Mouse (Mus musculus): Measurements from ENCODE around the gene Sntg2. TPM values are rescaled to one million over a fixed set of nuclear protein-coding genes. Genes with fewer than 3 reads are reported as not detected.
A peak's percentile ranks its signal among the peaks of the same experiment; 100 is the strongest.

Gene Sntg2
- total RNA-seq, 1 experiment: not detected

- H3K4me3 ChIP-seq (ENCODE audit: insufficient read depth in 1 of 2, low read depth in 1 of 2, low read length in 2 of 2, poor library complexity in 1 of 2, severe bottlenecking in 1 of 2): no peak overlapping the region
- no peak overlapping the region for H3K9ac ChIP-seq (ENCODE audit: insufficient read depth, low read depth, low read length, poor library complexity, severe bottlenecking)
- H3K36me3 ChIP-seq (ENCODE audit: control insufficient read depth, insufficient read depth, low read length, poor library complexity, severe bottlenecking): no peaks in the 10 kb centered on the region
- H3K27ac ChIP-seq (ENCODE audit: insufficient read depth, low read depth, low read length, poor library complexity, severe bottlenecking): no peak overlapping the region
- H3K4me1 ChIP-seq (ENCODE audit: control insufficient read depth in 2 of 2, insufficient read depth in 2 of 2, low read length in 2 of 2, poor library complexity in 1 of 2): no peaks in the 10 kb centered on the region
- in situ Hi-C loops (cut with MboI; ENCODE audit: low sequenced_read_pairs in 2 of 2, unreplicated experiment in 2 of 2): no loop called here
- no peaks in the 10 kb centered on the region for H3K9me3 ChIP-seq (ENCODE audit: control insufficient read depth, insufficient read depth, low read depth, low read length)
- TF ChIP-seq MAFK (IDR thresholded peaks at IDR 0.05; ENCODE audit: insufficient read depth, low read depth, low read length): no peak
- no peak for TF ChIP-seq ZNF384 (IDR thresholded peaks at IDR 0.05; ENCODE audit: low read depth, low read length)
- TF ChIP-seq HCFC1 (IDR thresholded peaks at IDR 0.05; ENCODE audit: borderline replicate concordance, insufficient read depth, low read length): no peak
- TF ChIP-seq ZC3H11A (IDR thresholded peaks at IDR 0.05; ENCODE audit: borderline replicate concordance, low read depth, low read length): no peak
- TF ChIP-seq CHD2 (IDR thresholded peaks at IDR 0.05; ENCODE audit: low read depth, low read length): no peak
- DNase-seq (ENCODE audit: low read depth, low spot score): no peak
Observed at GRCm38 (mm10) chr12:30400114-30400513, 26.9 kb upstream of the Sntg2 start.

GRCm38 (mm10) chr12:30372293-30372692, 882 bp downstream of the Sntg2 start:
- no peak overlapping the region for H3K27ac ChIP-seq (ENCODE audit: insufficient read depth, low read depth, low read length, poor library complexity, severe bottlenecking)

GRCm38 (mm10) chr12:30369786-30370185, 3.4 kb downstream of the Sntg2 start:
- Histone ChIP-seq H3K4me1 (ENCODE audit: control insufficient read depth in 2 of 2, insufficient read depth in 2 of 2, low read length in 2 of 2, poor library complexity in 1 of 2) (peaks cover 0 to 4% of the 10 kb centered on the region in 2 experiments; a peak in 1 of 4 replicates), H3K9me3 (ENCODE audit: control insufficient read depth, insufficient read depth, low read depth, low read length) (no peaks in the 10 kb centered on the region), H3K9ac (ENCODE audit: insufficient read depth, low read depth, low read length, poor library complexity, severe bottlenecking) (no peak overlapping the region), H3K36me3 (ENCODE audit: control insufficient read depth, insufficient read depth, low read length, poor library complexity, severe bottlenecking) (no peaks in the 10 kb centered on the region), H3K4me3 (ENCODE audit: insufficient read depth in 1 of 2, low read depth in 1 of 2, low read length in 2 of 2, poor library complexity in 1 of 2, severe bottlenecking in 1 of 2) (no peak overlapping the region), H3K27ac (ENCODE audit: insufficient read depth, low read depth, low read length, poor library complexity, severe bottlenecking) (no peak overlapping the region)
- TF ChIP-seq CHD2 (IDR thresholded peaks at IDR 0.05; ENCODE audit: low read depth, low read length) (no peak), ZC3H11A (IDR thresholded peaks at IDR 0.05; ENCODE audit: borderline replicate concordance, low read depth, low read length) (0 out of 2 replicates have a peak, but pooled peaks have one; percentile 23)
- in situ Hi-C loops (cut with MboI; ENCODE audit: low sequenced_read_pairs in 2 of 2, unreplicated experiment in 2 of 2): no loop called here
- peak; percentile 51 for DNase-seq (ENCODE audit: low read depth, low spot score)

More at GRCm38 (mm10) chr12:30372293-30372692, 882 bp downstream of the Sntg2 start:
- no peaks in the 10 kb centered on the region for H3K9me3 ChIP-seq (ENCODE audit: control insufficient read depth, insufficient read depth, low read depth, low read length)
- no peak for DNase-seq (ENCODE audit: low read depth, low spot score)
- H3K9ac ChIP-seq (ENCODE audit: insufficient read depth, low read depth, low read length, poor library complexity, severe bottlenecking): no peak overlapping the region
- no peaks in the 10 kb centered on the region for H3K36me3 ChIP-seq (ENCODE audit: control insufficient read depth, insufficient read depth, low read length, poor library complexity, severe bottlenecking)
- H3K4me1 ChIP-seq (ENCODE audit: control insufficient read depth in 2 of 2, insufficient read depth in 2 of 2, low read length in 2 of 2, poor library complexity in 1 of 2): peaks cover 0 to 4% of the 10 kb centered on the region in 2 experiments; a peak in 1 of 4 replicates
- in situ Hi-C loops (cut with MboI; ENCODE audit: low sequenced_read_pairs in 2 of 2, unreplicated experiment in 2 of 2): no loop called here
- no peak for TF ChIP-seq HCFC1 (IDR thresholded peaks at IDR 0.05; ENCODE audit: borderline replicate concordance, insufficient read depth, low read length)
- TF ChIP-seq MAFK (IDR thresholded peaks at IDR 0.05; ENCODE audit: insufficient read depth, low read depth, low read length): no peak
- TF ChIP-seq ZNF384 (IDR thresholded peaks at IDR 0.05; ENCODE audit: low read depth, low read length): no peak
- H3K4me3 ChIP-seq (ENCODE audit: insufficient read depth in 1 of 2, low read depth in 1 of 2, low read length in 2 of 2, poor library complexity in 1 of 2, severe bottlenecking in 1 of 2): no peak overlapping the region; a peak in 1 of 4 replicates

- Histone ChIP-seq H3K9ac (ENCODE audit: insufficient read depth, low read depth, low read length, poor library complexity, severe bottlenecking) (no peak overlapping the region), H3K9me3 (ENCODE audit: control insufficient read depth, insufficient read depth, low read depth, low read length) (no peaks in the 10 kb centered on the region), H3K4me1 (ENCODE audit: control insufficient read depth in 2 of 2, insufficient read depth in 2 of 2, low read length in 2 of 2, poor library complexity in 1 of 2) (peaks cover 0 to 4% of the 10 kb centered on the region in 2 experiments; a peak in 1 of 4 replicates), H3K4me3 (ENCODE audit: insufficient read depth in 1 of 2, low read depth in 1 of 2, low read length in 2 of 2, poor library complexity in 1 of 2, severe bottlenecking in 1 of 2) (no peak overlapping the region), H3K27ac (ENCODE audit: insufficient read depth, low read depth, low read length, poor library complexity, severe bottlenecking) (no peak overlapping the region), H3K36me3 (ENCODE audit: control insufficient read depth, insufficient read depth, low read length, poor library complexity, severe bottlenecking) (no peaks in the 10 kb centered on the region)
- TF ChIP-seq ZNF384 (IDR thresholded peaks at IDR 0.05; ENCODE audit: low read depth, low read length) (no peak), ZC3H11A (IDR thresholded peaks at IDR 0.05; ENCODE audit: borderline replicate concordance, low read depth, low read length) (no peak), MAFK (IDR thresholded peaks at IDR 0.05; ENCODE audit: insufficient read depth, low read depth, low read length) (no peak), CHD2 (IDR thresholded peaks at IDR 0.05; ENCODE audit: low read depth, low read length) (no peak), HCFC1 (IDR thresholded peaks at IDR 0.05; ENCODE audit: borderline replicate concordance, insufficient read depth, low read length) (no peak)
- in situ Hi-C loops (cut with MboI; ENCODE audit: low sequenced_read_pairs in 2 of 2, unreplicated experiment in 2 of 2): no loop called here
- no peak for DNase-seq (ENCODE audit: low read depth, low spot score)
Observed at GRCm38 (mm10) chr12:30369141-30369540, 4.0 kb downstream of the Sntg2 start.

- DNase-seq (ENCODE audit: low read depth, low spot score): no peak
- H3K4me1 ChIP-seq (ENCODE audit: control insufficient read depth in 2 of 2, insufficient read depth in 2 of 2, low read length in 2 of 2, poor library complexity in 1 of 2): no peaks in the 10 kb centered on the region
- no peak overlapping the region for H3K4me3 ChIP-seq (ENCODE audit: insufficient read depth in 1 of 2, low read depth in 1 of 2, low read length in 2 of 2, poor library complexity in 1 of 2, severe bottlenecking in 1 of 2)
- in situ Hi-C loops (cut with MboI; ENCODE audit: low sequenced_read_pairs in 2 of 2, unreplicated experiment in 2 of 2): no loop called here
- no peak overlapping the region for H3K9ac ChIP-seq (ENCODE audit: insufficient read depth, low read depth, low read length, poor library complexity, severe bottlenecking)
- H3K36me3 ChIP-seq (ENCODE audit: control insufficient read depth, insufficient read depth, low read length, poor library complexity, severe bottlenecking): no peaks in the 10 kb centered on the region
- no peak overlapping the region for H3K27ac ChIP-seq (ENCODE audit: insufficient read depth, low read depth, low read length, poor library complexity, severe bottlenecking)
- TF ChIP-seq CHD2 (IDR thresholded peaks at IDR 0.05; ENCODE audit: low read depth, low read length): no peak
- TF ChIP-seq ZC3H11A (IDR thresholded peaks at IDR 0.05; ENCODE audit: borderline replicate concordance, low read depth, low read length): no peak
- TF ChIP-seq MAFK (IDR thresholded peaks at IDR 0.05; ENCODE audit: insufficient read depth, low read depth, low read length): no peak
- TF ChIP-seq HCFC1 (IDR thresholded peaks at IDR 0.05; ENCODE audit: borderline replicate concordance, insufficient read depth, low read length): no peak
- TF ChIP-seq ZNF384 (IDR thresholded peaks at IDR 0.05; ENCODE audit: low read depth, low read length): no peak
- H3K9me3 ChIP-seq (ENCODE audit: control insufficient read depth, insufficient read depth, low read depth, low read length): no peaks in the 10 kb centered on the region
Observed at GRCm38 (mm10) chr12:30362306-30362705, 10.9 kb downstream of the Sntg2 start.

Measured in ES-E14 (cell line).